Mouse (Mus musculus) kidney, adult 2 months (tissue): ENCODE results near the gene Pde6b. TPM values are rescaled to one million over a fixed set of nuclear protein-coding genes. Genes with fewer than 3 reads are reported as not detected.

Experiments
- DNase-seq: peaks from one replicate; pipeline ENCODE4 v3.0.0; 2021
- H3K27ac ChIP-seq: fragments of 200-500 bp; 2 replicates; pipeline ENCODE4 v1.5.1; 2012; ENCODE audit warnings: low read depth, low read length, control low read depth, inconsistent platforms; ENCODE audit not compliant: insufficient read depth
- H3K27me3 ChIP-seq: fragments of 200-500 bp; replicated peaks from 2 replicates; pipeline ENCODE4 v1.6.1; 2012; ENCODE audit warnings: mild to moderate bottlenecking, moderate library complexity, low read length, inconsistent platforms; ENCODE audit not compliant: control insufficient read depth, insufficient read depth
- H3K36me3 ChIP-seq: fragments of 200-500 bp; 2 replicates; pipeline ENCODE4 v1.6.1; 2012; ENCODE audit warnings: mild to moderate bottlenecking, moderate library complexity, low read length, inconsistent platforms; ENCODE audit not compliant: control insufficient read depth, insufficient read depth
- H3K4me1 ChIP-seq: fragments of 200-500 bp; 2 replicates; pipeline ENCODE4 v1.6.1; 2011; ENCODE audit warnings: low read length; ENCODE audit not compliant: control insufficient read depth, insufficient read depth
- H3K4me3 ChIP-seq: fragments of 200-500 bp; 2 replicates; pipeline ENCODE4 v1.5.1; 2011; ENCODE audit warnings: mild to moderate bottlenecking, low read depth, low read length, control low read depth; ENCODE audit not compliant: insufficient read depth
- CTCF ChIP-seq: fragments of 200-500 bp; conservative IDR thresholded peaks from 2 replicates; pipeline ENCODE4 v1.5.1; 2011; ENCODE audit warnings: low read depth, mild to moderate bottlenecking, control low read depth, low read length, moderate library complexity, mixed read lengths; ENCODE audit not compliant: insufficient read depth, insufficient read length
- POLR2A ChIP-seq: fragments of 200-500 bp; IDR thresholded peaks from one replicate; pipeline ENCODE4 v1.6.1; 2011; ENCODE audit warnings: low read depth, low read length, control low read depth
- WGBS: fragments of 180-500 bp; shearing (Covaris S2); methylation state at CpG from one replicate; pipeline ENCODE4 v1.1.7; 2018; 5-methylcytosine and 5-hydroxymethylcytosine counted together
- polyA plus RNA-seq: library from polyadenylated mRNA; depleted of rRNA; stranded (reverse); fragments of >200 nt; gene quantifications from 2 replicates; pipeline ENCODE4 v1.2.3, GENCODE M21; 2012

Pde6b gene
- polyA plus RNA-seq, 1 experiment: not detected

DNA sequence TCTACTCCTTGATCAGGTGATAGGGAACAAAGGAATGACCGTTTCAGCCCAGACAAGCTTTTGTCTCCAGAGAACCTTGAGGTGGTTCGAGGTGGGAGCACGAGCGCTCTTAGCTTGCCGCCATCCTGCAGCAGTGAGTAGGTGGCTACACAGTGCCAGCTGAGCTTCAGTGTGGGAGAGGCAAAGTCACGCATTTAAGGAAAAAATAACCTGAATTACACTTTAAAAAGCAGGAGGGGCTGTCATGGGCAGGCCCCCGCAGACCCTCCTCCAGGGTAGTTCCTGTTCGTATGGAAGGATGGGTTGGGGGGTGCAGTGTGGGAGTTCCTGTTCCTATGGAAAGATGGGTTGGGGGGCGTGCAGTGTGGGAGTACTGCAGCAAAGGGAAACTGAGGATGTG is 28.7 kb upstream of the Pde6b start:
- no peak for DNase-seq
- no peaks in the 10 kb centered on the region for H3K36me3 ChIP-seq
- WGBS: 88% methylated on average over 9 of the region's 9 CpGs
- TF ChIP-seq CTCF: no peak
- no peak for TF ChIP-seq POLR2A
- H3K27me3 ChIP-seq: no peaks in the 10 kb centered on the region
- H3K4me3 ChIP-seq: no peak overlapping the region
- no peaks in the 10 kb centered on the region for H3K4me1 ChIP-seq
- H3K27ac ChIP-seq: no peak overlapping the region

GRCm38 (mm10) chr5:108360211-108360610 is 28.0 kb upstream of the Pde6b start:
- Histone ChIP-seq H3K4me1 (no peaks in the 10 kb centered on the region), H3K27me3 (no peaks in the 10 kb centered on the region), H3K4me3 (no peak overlapping the region), H3K27ac (no peak overlapping the region), H3K36me3 (no peaks in the 10 kb centered on the region)
- WGBS: 75% methylated on average over 4 of the region's 4 CpGs
- no peak for DNase-seq
- TF ChIP-seq POLR2A (no peak), CTCF (no peak)

- Histone ChIP-seq H3K36me3 (no peaks in the 10 kb centered on the region), H3K4me1 (no peaks in the 10 kb centered on the region), H3K27me3 (peaks cover 3% of the 10 kb centered on the region; the same call in 1 of the 2 replicates), H3K4me3 (no peak overlapping the region), H3K27ac (no peak overlapping the region)
- 33% methylated on average over 3 of the region's 3 CpGs for WGBS
- no peak for TF ChIP-seq CTCF
- TF ChIP-seq POLR2A: no peak
- DNase-seq: no peak
Observed at GRCm38 (mm10) chr5:108362330-108362729, 25.9 kb upstream of the Pde6b start.

DNA sequence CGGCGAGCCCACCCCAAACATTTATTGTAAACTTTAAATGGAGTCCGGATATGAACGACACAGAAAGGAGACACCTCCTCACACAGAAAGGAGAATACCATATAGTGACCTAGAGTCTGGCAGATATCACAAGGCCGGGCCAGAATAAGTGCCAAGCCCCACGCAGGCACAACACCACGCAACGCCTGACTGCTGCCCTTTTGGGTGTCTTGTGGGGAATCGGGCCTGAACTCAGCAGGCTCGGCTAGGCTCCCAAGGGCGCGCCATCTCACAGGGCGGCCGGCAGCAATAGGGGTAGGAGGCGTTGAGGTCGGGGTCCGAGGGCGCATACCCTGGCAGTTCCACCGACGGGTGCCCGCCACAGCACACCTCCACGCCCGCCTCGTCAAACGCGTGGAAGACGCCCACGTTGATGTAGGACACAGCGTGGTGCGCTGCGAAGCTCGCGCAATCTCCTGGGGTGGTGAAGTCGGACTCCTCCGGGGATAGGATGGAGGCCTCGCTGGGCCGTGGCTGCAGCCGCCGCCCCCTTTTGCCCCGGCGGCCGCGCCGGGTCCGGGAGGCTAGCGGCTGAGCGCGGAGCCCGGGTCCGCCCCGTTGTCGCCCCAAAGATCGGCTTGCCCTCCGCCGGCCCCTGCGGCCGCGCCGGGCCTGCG is 21.7 kb upstream of the Pde6b start:
- no peak for DNase-seq
- H3K36me3 ChIP-seq: no peaks in the 10 kb centered on the region
- peaks cover 3% of the 10 kb centered on the region; the same call in 1 of the 2 replicates for H3K4me1 ChIP-seq
- H3K27ac ChIP-seq: no peak overlapping the region
- 4% methylated on average over 60 of the region's 60 CpGs for WGBS
- H3K4me3 ChIP-seq: peak overlapping the region; percentile 57
- TF ChIP-seq CTCF: no peak
- no peak for TF ChIP-seq POLR2A
- peaks cover 3% of the 10 kb centered on the region; the same call in 1 of the 2 replicates for H3K27me3 ChIP-seq

- H3K27ac ChIP-seq: no peak overlapping the region
- under 1% methylated on average over 85 of the region's 100 CpGs for WGBS
- H3K4me3 ChIP-seq: peak overlapping the region; percentile 57; the same call in 1 of the 2 replicates
- DNase-seq: peak; percentile 28
- peaks cover 3% of the 10 kb centered on the region; the same call in 1 of the 2 replicates for H3K4me1 ChIP-seq
- peaks cover 3% of the 10 kb centered on the region; the same call in 1 of the 2 replicates for H3K27me3 ChIP-seq
- no peaks in the 10 kb centered on the region for H3K36me3 ChIP-seq
- TF ChIP-seq CTCF (no peak), POLR2A (no peak)
Observed at GRCm38 (mm10) chr5:108366984-108367841, 21.0 kb upstream of the Pde6b start.

DNA sequence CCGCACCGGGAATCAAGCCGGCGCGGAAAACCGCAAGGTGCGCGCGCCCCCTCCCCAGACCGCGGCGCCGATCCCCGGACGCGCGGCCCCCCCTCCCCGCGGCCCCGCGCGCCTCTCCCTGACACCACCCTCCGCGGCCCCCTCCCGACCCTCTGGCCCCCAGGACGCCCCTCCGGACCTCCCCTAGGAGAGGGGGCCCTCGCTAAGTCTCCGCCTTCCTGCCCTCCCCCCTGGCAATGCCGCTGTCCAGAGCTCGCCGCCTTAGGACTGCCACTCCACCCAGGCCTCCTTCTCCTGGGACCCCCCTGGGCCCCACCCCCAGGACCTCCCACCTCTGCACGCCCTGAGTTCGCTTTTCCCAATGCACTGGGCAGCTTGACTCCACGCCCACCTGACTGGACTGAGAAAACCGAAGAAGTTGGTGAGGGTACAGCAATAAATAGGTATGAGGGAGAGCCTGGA is 20.3 kb upstream of the Pde6b start, which contains the start of gene Gm42517:
Gene Gm42517, minus strand, starts transcription at position 52 of the 462 bp plus-strand sequence.
- WGBS: 1% methylated on average over 34 of the region's 36 CpGs
- TF ChIP-seq CTCF (no peak), POLR2A (no peak)
- Histone ChIP-seq H3K36me3 (no peaks in the 10 kb centered on the region), H3K4me3 (peak within 1 kb of the TSS; percentile 57), H3K27ac (no peak within 1 kb of the TSS), H3K4me1 (peaks cover 3% of the 10 kb centered on the region; the same call in 1 of the 2 replicates), H3K27me3 (peaks cover 3% of the 10 kb centered on the region; the same call in 1 of the 2 replicates)
- DNase-seq: no peak
